Mouse (Mus musculus): ENCODE data around the gene Tmem44.
A peak's percentile ranks its signal among the peaks of the same experiment; 100 is the strongest.

Tmem44 gene

GRCm38 (mm10) chr16:30550748-30551192 lies at the start of gene Tmem44:
TSS of gene Tmem44 (minus strand) at chr16:30550842.
- DNase-seq (ENCODE audit: extremely low spot score, low spot score): no peak

GRCm38 (mm10) chr16:30599491-30600268 lies 49.0 kb upstream of the Tmem44 start, which contains the start of gene Fam43a:
TSS of gene Fam43a (plus strand) at chr16:30599723.
- peak; percentile 92 for DNase-seq (ENCODE audit: extremely low spot score, low spot score)

GRCm38 (mm10) chr16:30596959-30597681 lies 46.5 kb upstream of the Tmem44 start:
- DNase-seq (ENCODE audit: extremely low spot score, low spot score): peak; percentile 93

GRCm38 (mm10) chr16:30595835-30596557 lies 45.4 kb upstream of the Tmem44 start:
- DNase-seq (ENCODE audit: extremely low spot score, low spot score): no peak

GRCm38 (mm10) chr16:30595356-30595755 lies 44.7 kb upstream of the Tmem44 start:
- DNase-seq (ENCODE audit: extremely low spot score, low spot score): no peak

GRCm38 (mm10) chr16:30591990-30592389 lies 41.3 kb upstream of the Tmem44 start:
- no peak for DNase-seq (ENCODE audit: extremely low spot score, low spot score)

GRCm38 (mm10) chr16:30590264-30591209 lies 39.9 kb upstream of the Tmem44 start:
- DNase-seq (ENCODE audit: extremely low spot score, low spot score): no peak

- peak; percentile 85 for DNase-seq (ENCODE audit: extremely low spot score, low spot score)
Observed at GRCm38 (mm10) chr16:30587494-30588327, 37.1 kb upstream of the Tmem44 start, which contains the start of gene Lsg1. TSS of gene Lsg1 (minus strand) at chr16:30587592.

- no peak for DNase-seq (ENCODE audit: extremely low spot score, low spot score)
Observed at GRCm38 (mm10) chr16:30586935-30587493, 36.4 kb upstream of the Tmem44 start.

GRCm38 (mm10) chr16:30580765-30581164 lies 30.1 kb upstream of the Tmem44 start:
- DNase-seq (ENCODE audit: extremely low spot score, low spot score): no peak

GRCm38 (mm10) chr16:30576392-30576791 lies 25.8 kb upstream of the Tmem44 start:
- no peak for DNase-seq (ENCODE audit: extremely low spot score, low spot score)

GRCm38 (mm10) chr16:30575815-30576214 lies 25.2 kb upstream of the Tmem44 start:
- no peak for DNase-seq (ENCODE audit: extremely low spot score, low spot score)

GRCm38 (mm10) chr16:30572239-30572638 lies 21.6 kb upstream of the Tmem44 start:
- no peak for DNase-seq (ENCODE audit: extremely low spot score, low spot score)

GRCm38 (mm10) chr16:30571378-30571777 lies 20.7 kb upstream of the Tmem44 start:
- no peak for DNase-seq (ENCODE audit: extremely low spot score, low spot score)

- DNase-seq (ENCODE audit: extremely low spot score, low spot score): no peak
Observed at GRCm38 (mm10) chr16:30570173-30570572, 19.5 kb upstream of the Tmem44 start.

GRCm38 (mm10) chr16:30565631-30566030 lies 15.0 kb upstream of the Tmem44 start:
- no peak for DNase-seq (ENCODE audit: extremely low spot score, low spot score)

GRCm38 (mm10) chr16:30560601-30561000 lies 10.0 kb upstream of the Tmem44 start:
- DNase-seq (ENCODE audit: extremely low spot score, low spot score): no peak

GRCm38 (mm10) chr16:30559312-30559992 lies 8.8 kb upstream of the Tmem44 start:
- no peak for DNase-seq (ENCODE audit: extremely low spot score, low spot score)

GRCm38 (mm10) chr16:30554109-30554508 lies 3.5 kb upstream of the Tmem44 start:
- no peak for DNase-seq (ENCODE audit: extremely low spot score, low spot score)
